Mouse (Mus musculus): ENCODE measurements around the gene Mrps26. TPM values are rescaled to one million over a fixed set of nuclear protein-coding genes. Genes with fewer than 3 reads are reported as not detected.
"Not testable (repeated sequence)": the region's sequence is repeated elsewhere in the genome, so short reads cannot be mapped to it uniquely, and the experiment has no call there.

Mrps26 gene
- total RNA-seq (2021), result 10 to 100 TPM; 67.1 to 73.0 TPM

DNA sequence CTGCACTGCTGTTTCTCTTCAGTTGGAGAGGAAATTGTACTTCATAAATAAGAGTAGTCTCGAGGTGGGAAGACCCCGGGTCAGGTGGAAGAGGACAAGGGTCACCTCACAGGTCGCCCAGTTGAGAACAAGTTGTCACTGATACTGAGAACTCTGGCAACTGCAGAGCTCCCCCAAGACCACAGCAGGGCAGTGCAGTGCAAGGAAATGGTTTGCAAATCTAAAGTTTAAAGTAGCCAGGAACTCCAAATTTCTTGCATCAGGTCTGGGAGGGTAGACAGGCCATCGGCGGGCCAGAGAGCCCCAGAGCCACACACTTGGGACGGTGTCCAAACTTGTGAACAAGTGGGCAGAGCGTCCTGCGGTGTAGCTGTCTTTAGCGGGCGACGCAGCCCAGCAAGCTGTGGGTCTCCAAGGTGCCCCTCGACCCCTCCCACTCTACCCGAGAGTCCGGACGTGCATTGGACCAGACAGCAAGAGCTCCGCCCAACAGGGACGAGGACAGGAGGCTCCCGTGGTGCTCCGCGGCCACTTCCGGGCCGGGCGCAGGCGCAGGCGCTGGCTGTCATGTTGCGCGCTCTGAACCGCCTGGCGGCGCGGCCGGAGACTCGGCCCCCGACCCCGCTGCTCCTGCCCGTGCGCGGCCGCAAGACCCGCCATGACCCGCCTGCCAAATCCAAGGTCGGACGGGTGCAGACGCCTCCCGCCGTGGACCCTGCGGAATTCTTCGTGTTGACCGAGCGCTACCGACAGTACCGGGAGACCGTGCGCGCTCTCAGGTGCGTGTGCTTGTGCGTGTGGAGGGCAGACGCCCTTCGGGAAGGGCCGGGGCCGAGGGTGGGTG lies at the start of gene Mrps26:
Gene Mrps26, plus strand, starts transcription at position 531 of the 844 bp plus-strand sequence.
- intact Hi-C loops (cut with DNase I), result loop anchor here (10.0 kb wide), 1 partner anchor 101 kb away; the partner anchor contains the start of genes Ddrgk1 and Itpa
- peak; percentile 92 to 97 for DNase-seq (ENCODE audit: extremely low spot score in 1 of 2, low spot score in 2 of 2)

DNA sequence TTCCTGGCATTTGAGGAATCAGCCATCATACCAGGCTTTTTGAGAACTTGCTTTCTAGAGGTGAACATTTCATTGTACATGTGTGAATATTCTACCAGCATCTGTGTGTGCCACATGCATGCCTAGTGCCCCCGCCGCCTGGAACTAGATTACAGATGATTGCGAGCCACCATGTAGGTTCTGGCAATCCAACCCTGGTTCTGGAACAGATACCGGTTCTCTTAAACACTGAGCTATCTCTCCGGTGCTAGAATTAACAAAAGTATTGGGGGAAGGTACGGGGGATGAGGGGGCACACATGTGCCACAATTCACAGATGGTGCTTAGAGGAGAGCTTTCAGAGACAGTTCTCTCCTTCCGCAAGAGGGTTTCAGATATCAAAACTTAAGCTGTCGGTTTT lies 49.6 kb upstream of the Mrps26 start:
- intact Hi-C loops (cut with DNase I), result loop anchor here (5.0 kb wide), 1 partner anchor 62 kb away; the partner anchor contains the start of gene Ptpra
- DNase-seq (ENCODE audit: extremely low spot score in 1 of 2, low spot score in 2 of 2), result no peak

DNA sequence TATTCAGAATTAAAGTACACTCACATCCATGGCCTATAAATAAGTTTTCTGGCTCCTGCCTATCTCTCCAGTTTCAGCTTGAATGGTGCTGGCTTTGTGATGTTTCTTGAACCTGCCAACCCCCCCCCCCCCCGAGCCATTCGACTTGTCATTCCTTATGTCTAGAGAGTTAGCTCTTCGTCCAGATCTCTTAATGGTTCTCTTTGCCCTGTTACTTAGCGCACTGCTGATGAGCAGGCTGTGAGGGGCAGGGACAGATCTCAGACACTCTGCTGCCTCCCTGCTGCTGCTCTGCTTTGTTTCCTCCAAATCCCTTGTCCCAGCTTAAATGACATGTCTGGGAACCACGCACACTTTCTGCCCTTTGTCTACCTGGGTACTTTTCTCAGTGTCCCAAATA lies 47.8 kb upstream of the Mrps26 start:
- no peak for DNase-seq (ENCODE audit: extremely low spot score in 1 of 2, low spot score in 2 of 2)
- intact Hi-C loops (cut with DNase I), result no loop called here

DNA sequence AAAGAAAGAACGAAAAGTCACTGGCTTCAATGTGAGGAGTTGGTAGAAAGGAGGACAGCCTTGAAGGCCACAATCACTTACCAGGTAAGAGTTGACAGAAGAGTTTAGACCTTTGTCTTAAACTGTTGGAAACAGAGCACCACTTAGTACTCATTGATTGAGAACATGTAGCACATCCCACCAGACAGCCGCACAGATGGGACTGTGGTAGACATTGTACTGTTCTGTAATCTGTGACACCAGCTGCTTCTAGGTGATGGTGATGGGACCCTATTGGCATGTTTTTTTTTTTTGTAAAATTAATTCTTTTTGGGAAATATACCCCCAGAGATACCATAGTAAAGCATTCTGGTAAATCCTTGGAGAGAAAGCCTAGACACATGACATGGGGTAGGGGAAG lies 41.6 kb upstream of the Mrps26 start:
- intact Hi-C loops (cut with DNase I), result no loop called here
- no peak for DNase-seq (ENCODE audit: extremely low spot score in 1 of 2, low spot score in 2 of 2)

DNA sequence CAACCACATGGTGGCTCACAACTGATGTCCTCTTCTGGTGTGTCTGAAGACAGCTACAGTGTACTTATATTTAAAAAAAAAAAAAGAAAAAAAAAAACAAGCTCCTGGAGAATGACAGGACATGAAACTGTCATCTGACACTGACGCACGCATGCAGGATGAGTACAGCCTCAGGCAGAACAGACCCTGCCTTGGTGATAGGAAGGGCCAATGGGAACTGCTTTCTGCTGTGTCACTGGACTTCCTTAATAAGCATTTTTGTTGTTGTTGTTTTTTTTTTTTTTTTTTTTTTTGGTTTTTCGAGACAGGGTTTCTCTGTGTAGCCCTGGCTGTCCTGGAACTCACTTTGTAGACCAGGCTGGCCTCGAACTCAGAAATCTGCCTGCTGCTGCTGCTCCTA lies 38.1 kb upstream of the Mrps26 start:
- intact Hi-C loops (cut with DNase I); DNase-seq (ENCODE audit: extremely low spot score in 1 of 2, low spot score in 2 of 2): not testable (repeated sequence)

DNA sequence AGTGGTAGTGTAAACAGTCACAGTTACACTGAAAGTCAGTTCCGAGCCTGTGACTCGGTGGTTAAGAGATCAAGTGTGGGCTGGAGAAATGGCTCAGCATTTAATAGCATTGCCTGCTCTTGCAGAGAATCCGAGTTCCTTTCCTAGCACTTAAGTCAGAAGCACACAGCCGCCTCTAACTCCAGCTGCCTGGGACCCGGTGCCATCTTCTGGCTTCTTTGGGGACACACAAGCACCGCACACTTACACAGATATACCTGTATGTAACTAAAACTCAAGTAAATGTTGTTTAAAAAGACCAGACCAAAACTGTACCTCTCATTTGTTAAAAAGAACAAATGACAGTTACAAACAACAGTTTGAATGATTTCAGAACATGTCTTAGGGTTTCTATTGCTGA lies 35.1 kb upstream of the Mrps26 start:
- intact Hi-C loops (cut with DNase I), result no loop called here
- peak in 1 of 2 experiments; percentile 4 for DNase-seq (ENCODE audit: extremely low spot score in 1 of 2, low spot score in 2 of 2)

DNA sequence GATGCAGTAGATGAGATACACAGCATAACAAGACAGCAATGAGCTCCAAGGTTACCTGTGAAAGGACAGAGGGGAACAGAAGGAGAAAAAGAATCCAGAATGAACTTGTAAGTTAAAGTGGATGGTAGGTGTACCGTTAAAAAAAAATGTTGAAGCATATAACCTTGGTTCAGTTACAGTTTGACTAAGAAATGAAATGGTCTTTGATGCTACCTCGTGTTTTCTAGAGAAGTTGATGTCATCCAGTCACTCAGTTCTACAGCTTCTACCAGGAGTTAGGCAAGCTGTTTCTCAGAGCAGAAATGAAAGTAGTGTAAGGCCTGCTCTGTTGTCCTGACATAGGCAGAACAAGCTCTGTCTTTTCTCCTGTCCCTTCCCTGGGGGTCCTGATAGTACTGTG lies 34.3 kb upstream of the Mrps26 start:
- DNase-seq (ENCODE audit: extremely low spot score in 1 of 2, low spot score in 2 of 2), result no peak
- intact Hi-C loops (cut with DNase I), result no loop called here

DNA sequence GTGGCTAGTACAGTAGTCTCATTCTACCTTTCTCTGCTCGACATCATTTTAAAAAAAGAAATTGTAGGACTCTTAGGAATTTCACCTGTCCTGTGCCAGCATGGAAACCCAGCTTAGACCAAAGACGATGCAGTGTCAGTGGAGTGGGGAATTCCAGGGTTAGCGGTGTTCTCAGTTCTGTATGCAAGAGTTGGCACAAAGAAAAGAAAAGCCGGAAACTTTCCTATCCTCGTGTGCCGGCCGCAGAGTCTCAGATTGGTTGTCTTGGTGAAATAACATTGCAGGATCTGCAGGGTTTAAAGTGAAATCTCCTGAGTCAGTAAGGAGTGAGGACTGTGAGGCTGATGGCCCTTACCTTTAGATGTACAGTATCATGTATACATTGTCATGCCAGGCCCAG lies 33.6 kb upstream of the Mrps26 start:
- intact Hi-C loops (cut with DNase I), result no loop called here
- no peak for DNase-seq (ENCODE audit: extremely low spot score in 1 of 2, low spot score in 2 of 2)

DNA sequence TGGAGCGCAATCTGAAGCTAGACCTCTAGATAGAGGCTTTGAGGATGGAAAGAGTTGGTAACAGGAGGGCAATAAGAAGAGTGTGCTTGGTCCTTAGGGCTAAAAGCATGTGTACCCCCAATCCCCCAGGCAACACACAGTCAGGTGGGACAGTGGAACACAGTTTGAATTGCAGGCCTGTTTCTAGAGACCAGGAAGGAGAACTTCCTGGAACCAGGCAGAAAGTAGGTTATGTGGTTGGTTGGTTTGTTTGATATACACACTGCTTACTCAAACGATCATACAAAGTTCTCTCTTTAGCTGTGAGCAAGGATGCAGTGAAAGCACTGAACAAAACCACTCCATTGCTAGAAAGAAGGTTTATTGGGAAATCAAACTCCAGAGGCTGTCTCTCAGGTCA lies 31.3 kb upstream of the Mrps26 start:
- intact Hi-C loops (cut with DNase I), result no loop called here
- no peak for DNase-seq (ENCODE audit: extremely low spot score in 1 of 2, low spot score in 2 of 2)

DNA sequence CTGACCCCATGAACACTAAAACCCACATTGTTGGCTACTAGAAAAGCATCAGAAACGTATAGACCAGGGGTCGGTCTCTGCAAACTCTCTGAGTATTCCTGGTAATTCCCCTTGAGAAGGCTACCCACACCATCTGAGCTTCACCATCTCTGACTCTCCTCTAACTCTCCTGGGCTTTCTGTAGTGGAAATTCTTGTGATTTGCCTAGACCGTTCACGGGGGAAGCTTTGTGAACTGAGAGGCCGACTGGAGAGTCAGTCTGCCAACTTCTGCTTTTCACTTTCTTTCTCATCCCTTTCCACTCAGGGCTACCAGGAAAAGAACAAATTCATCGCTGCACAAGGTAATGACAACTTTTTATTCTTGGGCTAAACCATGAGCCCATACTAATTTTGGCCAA lies 28.5 kb upstream of the Mrps26 start:
- intact Hi-C loops (cut with DNase I), result no loop called here
- no peak for DNase-seq (ENCODE audit: extremely low spot score in 1 of 2, low spot score in 2 of 2)

DNA sequence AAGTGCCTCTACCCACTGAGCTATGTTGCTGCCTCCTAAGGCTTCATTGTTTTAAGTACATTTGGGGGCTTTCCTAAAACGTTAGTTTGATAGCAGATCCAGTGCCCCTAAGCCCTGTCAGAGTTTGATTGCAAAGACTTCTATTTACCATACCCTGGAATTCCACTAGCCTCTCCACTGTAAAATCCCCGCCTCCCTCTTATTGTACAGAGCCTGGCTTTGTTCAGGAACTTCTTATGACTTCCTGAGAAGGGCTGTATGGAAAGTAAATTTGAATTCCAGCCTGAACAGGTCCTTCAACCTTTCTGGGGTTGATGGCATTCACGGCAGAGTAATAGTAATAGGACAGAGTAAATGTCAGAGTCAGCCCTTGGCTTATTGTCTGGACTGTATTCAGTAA lies 26.7 kb upstream of the Mrps26 start:
- no peak for DNase-seq (ENCODE audit: extremely low spot score in 1 of 2, low spot score in 2 of 2)
- intact Hi-C loops (cut with DNase I), result no loop called here

DNA sequence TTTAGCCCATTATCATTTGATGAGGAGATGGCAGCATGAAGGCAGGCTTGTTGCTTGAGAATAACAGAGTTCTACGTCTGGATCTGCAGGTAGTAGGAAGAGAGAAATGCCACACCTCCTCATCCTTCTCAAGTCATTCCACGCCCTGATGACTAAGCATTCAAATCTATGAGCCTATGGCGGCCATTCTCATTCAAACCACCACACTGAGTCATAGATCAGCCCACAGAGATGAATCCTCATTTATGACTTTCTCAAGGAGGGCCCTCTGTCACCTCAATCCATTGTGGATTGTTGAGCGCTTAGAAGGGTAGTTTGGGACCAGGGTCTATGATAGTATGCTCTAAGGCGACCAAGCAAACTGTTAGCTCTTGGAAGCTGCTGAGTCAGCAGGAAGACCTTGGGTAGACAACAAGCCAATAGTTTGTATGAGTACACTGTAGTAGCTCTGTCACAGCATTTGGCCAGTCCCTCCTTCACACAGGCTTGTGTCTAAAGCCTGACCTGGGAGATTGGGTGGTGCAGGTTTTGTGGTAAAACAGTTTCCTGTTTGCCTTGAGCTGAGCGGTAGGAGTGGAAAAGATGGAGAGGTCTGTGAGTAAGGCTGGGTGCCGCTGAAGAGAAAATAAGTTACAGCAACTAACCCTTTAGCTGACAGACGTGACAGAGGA lies 24.5 kb upstream of the Mrps26 start:
- intact Hi-C loops (cut with DNase I), result no loop called here
- DNase-seq (ENCODE audit: extremely low spot score in 1 of 2, low spot score in 2 of 2), result no peak

DNA sequence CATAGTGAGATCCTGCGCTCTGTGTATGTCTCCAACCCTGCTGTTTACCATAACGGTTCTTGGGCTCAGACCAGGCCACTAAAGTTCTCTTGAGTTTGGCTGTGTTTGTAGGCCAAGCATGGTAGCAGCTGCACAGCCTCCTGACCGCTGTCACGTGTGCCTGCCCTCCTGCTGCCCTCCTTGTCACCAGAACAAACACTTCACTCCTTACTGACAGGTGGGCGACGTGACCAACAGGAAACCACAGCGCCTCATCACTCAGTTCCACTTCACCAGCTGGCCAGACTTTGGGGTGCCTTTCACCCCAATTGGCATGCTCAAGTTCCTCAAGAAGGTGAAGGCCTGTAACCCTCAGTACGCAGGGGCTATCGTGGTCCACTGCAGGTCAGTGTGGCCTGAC lies 23.3 kb upstream of the Mrps26 start:
- intact Hi-C loops (cut with DNase I), result no loop called here
- DNase-seq (ENCODE audit: extremely low spot score in 1 of 2, low spot score in 2 of 2), result no peak

DNA sequence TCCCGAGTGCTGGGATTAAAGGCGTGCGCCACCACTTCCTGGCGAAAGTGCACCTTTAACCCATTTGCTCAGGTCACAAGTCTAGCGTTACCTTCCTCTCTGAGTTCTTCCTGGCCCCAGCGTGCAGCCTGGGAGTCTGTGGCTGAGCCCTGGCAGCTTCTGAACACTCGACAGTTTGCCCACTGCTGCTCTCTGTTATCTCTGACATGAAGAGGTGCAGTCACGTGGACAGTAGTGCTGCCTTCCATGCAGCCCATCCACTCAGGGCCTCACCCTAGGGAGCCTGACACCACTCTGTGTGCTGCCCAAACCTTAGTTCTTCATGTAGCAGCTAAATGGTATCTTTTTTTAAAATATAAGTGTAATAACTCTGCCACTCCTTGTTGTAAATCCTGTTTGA lies 16.6 kb upstream of the Mrps26 start:
- no peak for DNase-seq (ENCODE audit: extremely low spot score in 1 of 2, low spot score in 2 of 2)
- intact Hi-C loops (cut with DNase I), result no loop called here

DNA sequence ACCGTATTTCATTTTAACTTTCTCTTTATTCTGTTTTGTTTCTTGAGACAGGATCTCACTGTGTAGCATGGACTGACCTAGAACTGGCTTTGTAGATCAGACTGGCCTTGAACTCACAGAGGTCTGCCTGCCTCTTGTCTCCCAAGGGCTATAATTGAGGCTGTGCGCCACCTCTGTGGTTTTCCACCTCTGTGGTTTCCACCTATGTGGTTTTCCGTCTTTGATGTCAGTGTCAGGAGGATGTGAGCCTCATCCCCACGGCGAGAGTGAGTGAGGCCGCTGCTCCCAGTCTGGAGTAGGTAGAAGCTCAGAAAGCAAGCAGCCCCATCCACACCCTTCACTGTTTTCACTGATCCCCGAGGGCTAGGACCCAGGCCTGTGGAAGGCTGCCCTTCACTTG lies 8.7 kb upstream of the Mrps26 start:
- DNase-seq (ENCODE audit: extremely low spot score in 1 of 2, low spot score in 2 of 2), result no peak
- intact Hi-C loops (cut with DNase I), result no loop called here

DNA sequence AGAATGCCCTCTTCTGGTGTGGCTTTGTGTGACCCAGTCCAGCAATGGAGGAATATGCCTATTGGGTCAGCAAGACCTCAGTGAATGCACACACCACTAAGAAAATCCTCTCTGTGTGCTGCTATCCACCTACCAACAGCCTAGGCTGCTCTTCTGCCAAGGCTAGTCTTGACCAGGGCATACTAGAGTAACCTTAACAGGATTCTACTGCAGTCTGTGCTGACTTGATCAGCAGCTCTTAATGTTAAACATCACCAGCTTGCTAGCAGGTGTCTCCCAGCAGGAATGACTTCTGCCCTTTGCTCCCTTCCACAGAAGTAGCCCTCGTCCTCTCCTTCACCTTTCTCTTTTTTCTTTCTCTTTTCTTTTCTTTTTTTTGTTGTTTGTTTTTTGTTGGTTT lies 7.2 kb upstream of the Mrps26 start:
- intact Hi-C loops (cut with DNase I), result no loop called here
- no peak for DNase-seq (ENCODE audit: extremely low spot score in 1 of 2, low spot score in 2 of 2)

DNA sequence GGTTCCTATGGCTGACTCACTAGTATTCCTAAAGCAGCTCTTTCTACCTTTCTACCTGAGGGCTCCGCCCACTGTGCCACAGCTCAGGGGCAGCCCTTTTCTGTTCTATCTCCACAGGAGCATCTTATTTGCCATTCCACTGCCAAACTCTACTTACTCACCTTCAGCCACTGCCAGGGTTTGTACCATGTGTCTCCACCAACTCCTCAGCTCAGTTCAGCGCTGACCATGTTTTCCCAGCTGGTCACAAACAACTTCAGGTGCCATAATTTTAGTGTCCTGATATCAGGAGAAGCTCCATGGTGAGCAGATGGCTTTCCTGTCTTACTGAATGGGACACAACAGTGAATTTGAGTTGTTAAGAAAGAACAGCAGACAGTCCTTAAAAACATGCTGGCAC lies 6.1 kb upstream of the Mrps26 start:
- DNase-seq (ENCODE audit: extremely low spot score in 1 of 2, low spot score in 2 of 2), result no peak
- intact Hi-C loops (cut with DNase I), result no loop called here

DNA sequence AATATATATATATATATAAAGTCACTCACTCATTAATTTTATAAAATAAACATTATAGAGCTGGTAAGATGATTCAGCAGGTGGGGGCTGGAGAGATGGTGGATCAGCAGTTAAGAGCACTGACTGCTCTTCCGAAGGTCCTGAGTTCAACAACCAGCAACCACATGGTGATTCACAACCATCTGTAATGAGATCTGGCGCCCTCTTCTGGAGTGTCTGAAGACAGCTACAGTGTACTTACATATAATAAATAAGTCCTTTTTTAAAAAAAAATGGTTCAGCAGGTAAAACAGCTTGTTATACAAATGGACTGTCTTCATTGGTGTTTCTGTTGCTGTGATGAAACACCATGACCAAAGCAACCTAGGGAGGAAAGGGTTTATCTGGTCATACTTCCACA lies 5.5 kb upstream of the Mrps26 start:
- intact Hi-C loops (cut with DNase I), result no loop called here
- no peak for DNase-seq (ENCODE audit: extremely low spot score in 1 of 2, low spot score in 2 of 2)

DNA sequence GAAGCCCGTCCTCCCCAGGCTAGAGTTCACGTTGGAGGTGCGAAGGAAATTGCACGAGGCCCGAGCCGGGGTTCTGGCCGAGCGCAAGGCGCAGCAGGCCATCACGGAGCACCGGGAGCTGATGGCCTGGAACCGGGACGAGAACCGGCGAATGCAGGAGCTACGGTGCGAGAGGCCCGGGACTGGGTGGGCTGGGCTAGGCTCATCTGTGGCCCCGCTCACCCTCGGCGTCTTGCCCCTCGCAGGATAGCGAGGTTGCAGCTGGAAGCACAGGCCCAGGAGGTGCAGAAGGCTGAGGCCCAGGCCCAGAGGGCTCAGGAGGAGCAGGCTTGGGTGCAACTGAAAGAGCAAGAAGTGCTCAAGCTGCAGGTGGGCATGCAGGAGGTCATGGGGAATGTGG lies 521 bp downstream of the Mrps26 start:
- intact Hi-C loops (cut with DNase I), result loop anchor here (10.0 kb wide), 1 partner anchor 101 kb away; the partner anchor contains the start of genes Ddrgk1 and Itpa
- DNase-seq (ENCODE audit: extremely low spot score in 1 of 2, low spot score in 2 of 2), result peak in 1 of 2 experiments; percentile 54

DNA sequence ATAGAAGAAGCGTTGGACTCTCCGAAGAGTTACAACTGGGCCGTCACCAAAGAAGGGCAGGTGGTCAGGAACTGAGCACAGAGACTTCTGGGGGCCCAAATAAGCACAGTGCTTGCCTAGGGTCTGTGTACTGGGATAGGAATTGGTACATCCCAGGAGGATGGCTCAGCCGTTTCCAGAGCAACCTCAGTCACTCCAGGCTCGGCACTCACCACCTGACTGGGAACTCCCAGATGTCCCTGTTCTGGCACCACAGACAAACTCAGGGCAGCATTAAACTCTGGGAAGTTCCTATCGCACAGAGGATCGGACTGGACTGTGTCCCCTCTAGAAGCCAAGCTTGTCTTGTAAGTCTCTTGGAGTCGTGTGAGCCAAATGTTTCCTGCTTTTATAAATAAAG lies 1.4 kb downstream of the Mrps26 start:
- intact Hi-C loops (cut with DNase I), result loop anchor here (10.0 kb wide), 1 partner anchor 100 kb away; the partner anchor contains the start of genes Ddrgk1 and Itpa

More for the DNA sequence above, 1.4 kb downstream of the Mrps26 start:
- DNase-seq (ENCODE audit: extremely low spot score in 1 of 2, low spot score in 2 of 2), result no peak

Data from left cerebral cortex, postnatal 10 days (tissue).